In the genomic region with DNA sequence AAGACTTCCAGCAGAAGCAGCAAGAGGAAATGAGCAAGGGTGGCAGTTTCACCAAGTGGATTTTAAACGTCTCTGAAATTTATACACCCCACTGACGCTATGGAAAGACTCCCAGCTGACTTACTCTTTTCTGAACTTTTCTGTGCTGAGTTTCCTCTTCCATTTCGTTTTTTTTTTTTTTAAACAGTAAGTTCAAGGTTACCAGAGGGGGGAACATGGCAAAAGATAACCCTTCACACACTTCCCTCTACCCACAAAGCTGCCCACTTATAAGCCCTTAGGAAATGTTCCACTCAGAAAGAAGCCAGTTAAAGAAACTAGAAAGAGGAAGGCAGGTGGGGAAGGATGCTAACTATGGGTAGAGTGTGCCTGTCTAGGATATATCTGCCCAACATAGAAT, we compare ENCODE assay signal across 18 mouse cellular contexts. TPM values are rescaled to one million over a fixed set of nuclear protein-coding genes. Genes with fewer than 3 reads are reported as not detected.
DNase-seq lines count a peak whose midpoint lies in the region; ATAC-seq lines count a peak whose summit lies in the region.
"Had no signal": no experiment of that assay in that cellular context is flagged by ENCODE, and none has a peak within 500 bp of the region (broad histone marks: within the 10 kb centered on the region; RNA-seq: fewer than 3 reads in every experiment).

No protein-coding gene starts in this region.

- peak; percentile 14 for DNase-seq in CD4-positive, CD25-positive, alpha-beta regulatory T cell, adult 2 months (ENCODE audit: low read depth, low spot score)
- no peak for DNase-seq in liver, embryonic 13.5 days
- no peak for DNase-seq in urinary bladder, postnatal 36 days (ENCODE audit: low spot score in 2 of 2)
- DNase-seq in left cerebral cortex, postnatal 14 days (ENCODE audit: low spot score in 2 of 2), result no peak
- no peak for DNase-seq in frontal cortex, postnatal 25 days (ENCODE audit: low spot score in 2 of 2)
- DNase-seq: adrenal gland, postnatal 36 days; cerebellum, adult 9-10 months; gastrocnemius, postnatal 36 days; kidney, adult 9 months; kidney, postnatal 4 days; lung, postnatal 14 days; retina, postnatal 1 day; right cerebral cortex, postnatal 4 days had no signal

- H3K27me3 ChIP-seq in midbrain, embryonic 16.5 days (ENCODE audit: control insufficient read depth, insufficient read depth, low read depth, low read length), result no peaks in the 10 kb centered on the region
- no peaks in the 10 kb centered on the region for H3K27me3 ChIP-seq in midbrain, embryonic 13.5 days
- H3K27me3 ChIP-seq in liver, embryonic 13.5 days, result no peaks in the 10 kb centered on the region
- H3K27me3 ChIP-seq: heart, embryonic 12.5 days had no signal

- no peak overlapping the region for H3K4me3 ChIP-seq in midbrain, embryonic 16.5 days (ENCODE audit: low read depth, low read length)
- no peak overlapping the region for H3K4me3 ChIP-seq in midbrain, embryonic 13.5 days (replicated peaks)
- H3K4me3 ChIP-seq in liver, embryonic 13.5 days (replicated peaks), result no peak overlapping the region

- peak overlapping the region; percentile 95 for H3K27ac ChIP-seq in midbrain, embryonic 16.5 days (ENCODE audit: low read length)
- no peak overlapping the region for H3K27ac ChIP-seq in midbrain, embryonic 13.5 days
- H3K27ac ChIP-seq in liver, embryonic 13.5 days, result peak overlapping the region; percentile 50

- peaks cover 30% of the 10 kb centered on the region for H3K4me1 ChIP-seq in midbrain, embryonic 16.5 days (ENCODE audit: control insufficient read depth, insufficient read depth, low read length)
- peaks cover 33% of the 10 kb centered on the region for H3K4me1 ChIP-seq in midbrain, embryonic 13.5 days (replicated peaks)
- H3K4me1 ChIP-seq in liver, embryonic 13.5 days (replicated peaks), result peaks cover 67% of the 10 kb centered on the region

- no peak for ATAC-seq in CD4-positive, CD25-positive, alpha-beta regulatory T cell, adult 4 months
- ATAC-seq in midbrain, embryonic 16.5 days, result no peak
- ATAC-seq in midbrain, embryonic 13.5 days, result no peak
- ATAC-seq in liver, embryonic 13.5 days (ENCODE audit: low read depth), result no peak
- ATAC-seq: inflammation-experienced regulatory T-cells, adult 6 months had no signal

- no peak overlapping the region for H3K9ac ChIP-seq in midbrain, embryonic 16.5 days (ENCODE audit: low read depth, low read length)
- H3K9ac ChIP-seq in midbrain, embryonic 13.5 days (replicated peaks), result no peak overlapping the region
- H3K9ac ChIP-seq in liver, embryonic 13.5 days, result peak overlapping the region; percentile 14; the same call in 1 of the 2 replicates

- H3K4me2 ChIP-seq in midbrain, embryonic 16.5 days (ENCODE audit: low read length), result no peak overlapping the region
- no peak overlapping the region for H3K4me2 ChIP-seq in midbrain, embryonic 13.5 days (replicated peaks)
- peak overlapping the region; percentile 96 for H3K4me2 ChIP-seq in liver, embryonic 13.5 days

- no peaks in the 10 kb centered on the region for H3K36me3 ChIP-seq in midbrain, embryonic 16.5 days (ENCODE audit: control insufficient read depth, insufficient read depth, low read length)
- H3K36me3 ChIP-seq in midbrain, embryonic 13.5 days, result no peaks in the 10 kb centered on the region
- H3K36me3 ChIP-seq in liver, embryonic 13.5 days, result no peaks in the 10 kb centered on the region
- H3K36me3 ChIP-seq: heart, embryonic 12.5 days had no signal

- WGBS in midbrain, embryonic 16.5 days, result 55% methylated on average over 3 of the region's 3 CpGs
- 79% methylated on average over 3 of the region's 3 CpGs for WGBS in midbrain, embryonic 13.5 days
- WGBS in liver, embryonic 13.5 days (ENCODE audit: insufficient replicate concordance), result 14% methylated on average over 3 of the region's 3 CpGs

- intact Hi-C loops in left cerebral cortex, postnatal 14 days (cut with DNase I), result loop anchor here (1.0 kb wide), 1 partner anchor 17 kb away; no protein-coding TSS in a partner anchor

- H3K9me3 ChIP-seq in midbrain, embryonic 16.5 days (replicated peaks; ENCODE audit: control insufficient read depth, low read length, poor library complexity, severe bottlenecking), result no peaks in the 10 kb centered on the region
- H3K9me3 ChIP-seq in midbrain, embryonic 13.5 days, result no peaks in the 10 kb centered on the region
- H3K9me3 ChIP-seq in liver, embryonic 13.5 days (replicated peaks), result no peaks in the 10 kb centered on the region
- H3K9me3 ChIP-seq: heart, embryonic 12.5 days had no signal

RNA-seq across cellular contexts. Expression of a gene that starts 51.8 kb away (rescaled TPM):
- polyA plus RNA-seq in CD4-positive, CD25-positive, alpha-beta regulatory T cell, adult 4 months (2017; shearing (Covaris generic)), result 10 to 100 TPM; 25.9 to 37.5 TPM
- 48.3 and 50.7 TPM in 2 replicates for polyA plus RNA-seq in midbrain, embryonic 16.5 days (2015; fragmentation: Nextera tagmentation; extraction: Ambion mirVana)
- polyA plus RNA-seq in midbrain, embryonic 13.5 days (2015; fragmentation: Nextera tagmentation; extraction: Ambion mirVana), result 55.5 and 56.1 TPM in 2 replicates
- polyA plus RNA-seq in liver, embryonic 13.5 days (2015; fragmentation: Nextera tagmentation; extraction: Ambion mirVana), result 13.7 and 13.8 TPM in 2 replicates
- total RNA-seq in left cerebral cortex, postnatal 14 days (2021), result 10 to 100 TPM; 44.6 to 53.8 TPM
